Mouse (Mus musculus) heart, adult 8-10 months (tissue): Measurements from ENCODE around the gene Cyp2c55. TPM values are rescaled to one million over a fixed set of nuclear protein-coding genes. Genes with fewer than 3 reads are reported as not detected.

Source experiments
- DNase-seq: peaks from one replicate; pipeline ENCODE4 v3.0.0; 2022; ENCODE audit warnings: low spot score
- microRNA-seq: library from miRNA; unstranded; fragments of <30 nt; microRNA quantifications from one replicate; pipeline ENCODE4 v1.2.0, GENCODE M21; 2022
- total RNA-seq, 4 experiments: library from RNA; stranded (reverse); gene quantifications; 2 replicates each; pipeline ENCODE4 v1.2.4; 2022

The Cyp2c55 gene
- not detected for total RNA-seq

GRCm38 (mm10) chr19:39006715-39007114 is at the start of gene Cyp2c55:
Gene Cyp2c55, plus strand, starts transcription at chr19:39007019.
- DNase-seq: no peak

DNA sequence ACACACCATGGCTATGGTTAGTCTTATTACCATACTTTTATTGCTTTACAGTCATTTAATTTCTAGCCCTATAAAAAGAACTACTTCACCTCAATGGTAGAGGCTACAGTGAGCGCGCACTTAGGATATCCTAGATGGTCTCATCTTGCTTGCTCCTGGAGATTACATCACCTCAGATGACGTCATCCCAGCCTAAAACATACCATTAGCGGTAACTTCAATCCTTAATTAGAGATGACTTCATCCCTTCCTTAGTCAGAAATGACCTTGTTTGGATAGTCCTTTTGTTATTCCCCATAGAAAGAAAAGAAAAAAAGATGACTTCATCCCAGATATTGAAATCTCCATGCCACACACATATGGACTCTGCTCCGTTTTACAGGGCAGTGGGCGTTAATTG is 36.1 kb upstream of the Cyp2c55 start:
- no peak for DNase-seq

DNA sequence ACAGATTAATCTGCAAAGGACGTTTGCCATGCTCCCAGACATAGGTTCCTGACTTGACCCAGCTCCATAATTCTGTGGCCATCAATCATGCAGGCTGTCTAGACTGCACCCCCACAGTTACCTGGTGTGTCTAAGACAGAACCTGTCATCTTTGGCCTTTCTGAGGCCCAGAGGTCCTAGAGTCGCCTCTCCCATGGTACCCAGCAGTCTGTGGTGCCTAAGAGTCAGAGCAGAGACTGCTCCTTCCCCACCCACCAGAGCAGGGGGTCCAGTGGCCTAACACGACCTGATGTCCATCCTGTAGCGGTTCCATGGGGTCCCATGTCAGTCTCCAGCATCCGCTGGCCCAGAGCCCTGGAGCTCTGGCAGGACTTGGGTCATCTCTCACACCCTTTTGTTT is 34.2 kb upstream of the Cyp2c55 start:
- no peak for DNase-seq

- DNase-seq: no peak
These were observed 33.2 kb upstream of the Cyp2c55 start for GRCm38 (mm10) chr19:38973666-38974065.

DNA sequence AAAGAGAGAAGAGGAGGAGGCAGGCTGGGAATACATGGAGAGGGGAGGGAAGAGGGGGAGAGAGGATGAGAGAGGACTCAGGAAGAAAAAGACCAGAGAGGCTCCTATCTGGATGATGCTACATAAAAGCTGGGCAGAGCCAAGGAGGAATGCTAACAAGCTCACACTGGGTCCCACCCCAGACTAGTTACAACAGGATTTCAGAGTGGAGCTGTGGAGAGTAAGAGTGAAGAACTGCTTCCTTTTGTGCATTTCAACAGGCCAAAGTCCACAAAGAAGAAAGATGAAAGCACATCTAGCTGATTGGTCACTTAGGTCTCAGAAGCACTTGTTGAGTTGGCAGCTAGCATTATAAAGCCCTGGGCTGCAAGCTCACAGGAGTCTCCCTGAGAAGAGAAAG is 30.6 kb upstream of the Cyp2c55 start:
- DNase-seq: no peak

DNA sequence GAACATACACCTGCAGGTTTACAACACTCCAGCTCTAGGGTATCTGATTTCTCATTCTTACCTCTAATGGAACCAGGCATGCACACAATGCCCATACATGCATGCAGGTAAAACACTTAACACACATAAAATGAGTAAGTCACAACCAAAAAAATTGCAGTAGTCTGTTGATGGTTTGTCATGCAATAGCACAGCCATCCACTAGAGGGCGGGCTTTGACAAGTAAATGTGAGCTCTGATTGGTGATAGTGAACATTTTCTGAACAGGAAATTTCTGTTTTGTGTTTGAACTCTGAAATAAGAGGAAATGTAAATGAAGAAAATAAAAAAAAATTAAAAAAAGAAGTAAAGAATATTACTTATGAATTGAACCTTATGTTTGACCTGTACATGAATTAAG is 24.9 kb upstream of the Cyp2c55 start:
- peak; percentile 41 for DNase-seq

DNA sequence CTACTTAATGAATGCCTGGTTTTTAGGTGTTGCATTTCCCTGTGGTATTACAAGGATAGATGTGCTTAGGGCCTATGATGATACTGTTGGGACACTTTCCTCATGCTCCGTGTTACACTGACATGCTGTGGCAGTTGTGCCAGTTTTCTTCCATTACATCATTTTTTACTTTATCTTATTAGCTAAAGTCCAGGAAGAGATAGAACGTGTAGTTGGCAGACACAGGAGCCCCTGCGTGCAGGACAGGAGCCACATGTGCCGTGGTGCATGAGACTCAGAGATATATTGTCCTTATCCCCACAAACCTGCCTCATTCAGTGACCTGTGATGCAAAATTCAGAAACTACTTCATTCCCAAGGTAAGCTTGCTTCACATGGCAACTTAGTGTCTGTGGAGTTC is 8.6 kb upstream of the Cyp2c55 start:
- DNase-seq: no peak

DNA sequence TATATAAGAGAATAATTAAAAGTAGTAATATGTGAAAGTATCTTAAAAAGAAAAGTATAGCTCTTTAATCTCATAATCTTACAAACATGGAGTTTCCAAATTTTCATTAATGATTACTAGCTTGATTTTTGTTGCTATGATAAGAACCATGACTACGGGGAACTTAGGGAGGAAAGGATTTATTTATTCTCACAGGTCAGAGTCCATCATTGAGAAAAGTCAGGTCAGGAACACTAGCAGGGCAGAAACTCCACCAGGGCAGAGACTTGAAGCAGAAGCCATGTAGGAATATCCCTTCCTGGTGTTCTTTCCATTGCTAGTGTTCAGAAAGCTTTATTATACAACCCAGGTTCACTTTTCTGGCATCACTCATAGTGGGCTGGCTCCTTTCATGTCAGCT is 8.1 kb upstream of the Cyp2c55 start:
- no peak for DNase-seq

DNA sequence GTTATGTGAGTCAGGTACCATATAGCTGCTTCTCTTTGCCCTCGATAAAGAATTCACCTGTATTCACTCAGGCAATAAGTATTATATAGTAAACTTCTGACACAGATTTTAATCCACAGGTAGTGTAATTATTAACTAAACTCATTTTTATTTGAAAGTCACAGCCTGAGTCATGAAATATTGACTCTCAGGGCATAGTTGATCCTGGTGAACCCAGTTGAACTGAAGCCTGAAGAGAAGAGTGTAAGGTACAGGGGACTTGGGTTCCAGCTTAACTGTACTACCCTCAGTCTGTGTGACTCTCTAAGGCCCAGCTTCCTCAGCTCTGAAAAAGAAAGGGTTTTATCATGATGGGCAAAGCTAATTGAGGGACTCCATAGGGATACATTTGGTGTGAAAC is 1.7 kb upstream of the Cyp2c55 start:
- no peak for DNase-seq

- DNase-seq: no peak
These were observed 51.1 kb downstream of the Cyp2c55 start for GRCm38 (mm10) chr19:39057928-39058327.

DNA sequence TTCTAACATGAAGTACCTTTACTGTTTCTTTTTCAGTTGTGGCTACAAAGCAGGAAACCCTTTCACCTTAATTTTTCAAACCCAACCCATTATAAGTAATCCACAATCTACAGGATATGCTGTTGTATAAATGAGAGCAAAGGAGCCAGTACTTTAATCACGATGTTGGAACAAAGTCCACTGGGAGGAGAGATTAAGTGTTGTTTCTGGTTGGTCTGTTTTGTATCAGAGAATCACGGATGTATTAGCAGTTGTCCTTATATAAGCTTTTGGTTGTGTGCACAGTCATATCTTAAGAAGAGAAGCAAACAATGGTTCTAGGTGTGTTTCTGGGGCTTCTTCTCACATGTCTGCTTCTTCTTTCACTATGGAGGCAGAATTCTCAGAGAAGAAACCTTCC is 53.9 kb downstream of the Cyp2c55 start, which contains the start of gene Cyp2c65:
Gene Cyp2c65 (plus strand): TSS at position 297 of the 400 bp plus-strand sequence.
- no peak for DNase-seq

Small RNAs within 50 kb of the gene (microRNA-seq; reads per million reads assigned to microRNA genes)
- not detected for gene Gm23800

Other genes with a start within 250 kb of the Cyp2c55 start
- gene Noc3l, start 187.8 kb upstream of the Cyp2c55 start, total RNA-seq: 1 to 10 TPM; 6.6 to 6.9 (median 6.7) TPM
- gene Tbc1d12, start 170.4 kb upstream of the Cyp2c55 start, total RNA-seq: 1 to 10 TPM; 5.5 to 6.7 (median 6.3) TPM
- under 1 TPM; 0.37 to 0.92 (median 0.75) TPM for gene Hells, start 76.1 kb upstream of the Cyp2c55 start, total RNA-seq
- gene Cyp2c65, start 54.0 kb downstream of the Cyp2c55 start, total RNA-seq: not detected
- gene Cyp2c66, start 106.9 kb downstream of the Cyp2c55 start, total RNA-seq: not detected